Mouse (Mus musculus) kidney, adult 2 months (tissue): ENCODE data around the gene Rgs14.

ENCODE experiments used
- CTCF ChIP-seq: fragments of 200-500 bp; conservative IDR thresholded peaks from 2 replicates; pipeline ENCODE4 v1.5.1; 2011; ENCODE audit warnings: low read depth, mild to moderate bottlenecking, control low read depth, low read length, moderate library complexity, mixed read lengths; ENCODE audit not compliant: insufficient read depth, insufficient read length
- POLR2A ChIP-seq: fragments of 200-500 bp; IDR thresholded peaks from one replicate; pipeline ENCODE4 v1.6.1; 2011; ENCODE audit warnings: low read depth, low read length, control low read depth

GRCm38 (mm10) chr13:55322130-55322825, 47.3 kb upstream of the Rgs14 start:
- TF ChIP-seq CTCF (peak; percentile 56), POLR2A (no peak)
